ENCODE assay signal across 8 mouse cellular contexts in the genomic region with DNA sequence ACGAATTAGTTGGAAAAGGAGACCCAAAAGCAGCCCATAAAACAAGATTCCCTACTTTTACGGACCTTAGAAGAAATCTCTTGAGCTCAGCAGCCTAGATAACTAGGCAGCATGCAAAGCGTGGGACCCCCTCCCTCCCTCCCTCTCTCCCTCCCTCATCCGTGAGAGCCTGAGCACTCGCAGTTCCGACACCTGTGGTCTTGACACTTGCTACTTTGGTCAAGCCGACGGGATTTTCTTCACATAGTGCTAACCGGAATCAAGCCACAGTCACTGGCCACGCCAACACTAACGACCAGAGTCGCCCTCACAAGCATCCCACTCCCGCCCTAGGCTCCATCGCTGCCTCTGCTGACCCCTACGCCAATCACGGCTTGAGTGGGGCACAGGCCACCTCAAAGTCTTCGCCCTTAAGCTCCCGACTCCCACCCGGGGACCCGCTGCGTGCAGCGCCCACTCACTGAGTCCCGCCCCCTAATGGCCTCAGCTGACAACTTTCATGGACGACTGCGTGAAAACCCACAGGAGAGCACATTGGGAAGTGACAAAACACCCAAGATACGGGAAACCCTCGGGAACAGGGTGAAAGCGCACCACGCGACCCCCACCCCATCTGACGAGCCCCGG. TPM values are rescaled to one million over a fixed set of nuclear protein-coding genes. Genes with fewer than 3 reads are reported as not detected.
DNase-seq lines count a peak whose midpoint lies in the region; ATAC-seq and TF ChIP-seq lines count a peak whose summit lies in the region.

No protein-coding gene starts in this region.

- H3K9ac ChIP-seq in forebrain, embryonic 14.5 days (ENCODE audit: low read length) = peak overlapping the region; percentile 82
- H3K9ac ChIP-seq in liver, embryonic 11.5 days (ENCODE audit: low read depth, low read length) = peak overlapping the region; percentile 83

- peaks cover 15% of the 10 kb centered on the region for H3K4me1 ChIP-seq in heart, embryonic 10.5 days
- peaks cover 38% of the 10 kb centered on the region for H3K4me1 ChIP-seq in G1E (ENCODE audit: insufficient read depth, low read depth, low read length)
- H3K4me1 ChIP-seq in forebrain, embryonic 14.5 days (ENCODE audit: control insufficient read depth, insufficient read depth, low read length) = peaks cover 9% of the 10 kb centered on the region; the same call in 1 of the 2 replicates
- H3K4me1 ChIP-seq in liver, embryonic 11.5 days (replicated peaks; ENCODE audit: control insufficient read depth, insufficient read depth, low read length) = peaks cover 19% of the 10 kb centered on the region

- ATAC-seq in G1E (ENCODE audit: extremely low read depth, insufficient number of reproducible peaks, low FRiP score, poor library complexity, severe bottlenecking) = no peak
- peak; percentile 65 for ATAC-seq in forebrain, embryonic 14.5 days
- ATAC-seq in liver, embryonic 11.5 days (replicated peaks; ENCODE audit: low FRiP score) = peak; percentile 45

- WGBS in heart, embryonic 10.5 days = 1% methylated on average over 32 of the region's 32 CpGs
- WGBS in forebrain, embryonic 14.5 days = under 1% methylated on average over 32 of the region's 32 CpGs
- under 1% methylated on average over 32 of the region's 32 CpGs for WGBS in liver, embryonic 11.5 days

- no peaks in the 10 kb centered on the region for H3K9me3 ChIP-seq in heart, embryonic 10.5 days
- no peaks in the 10 kb centered on the region for H3K9me3 ChIP-seq in G1E (replicated peaks)
- no peaks in the 10 kb centered on the region for H3K9me3 ChIP-seq in forebrain, embryonic 14.5 days (replicated peaks; ENCODE audit: control insufficient read depth, low read length)
- H3K9me3 ChIP-seq in liver, embryonic 11.5 days (ENCODE audit: control insufficient read depth, low read length) = no peaks in the 10 kb centered on the region

- H3K27ac ChIP-seq in heart, embryonic 10.5 days = peak overlapping the region; percentile 90
- peak overlapping the region; percentile 77 for H3K27ac ChIP-seq in forebrain, embryonic 14.5 days (ENCODE audit: low read depth, low read length)
- peak overlapping the region; percentile 75 for H3K27ac ChIP-seq in liver, embryonic 11.5 days (ENCODE audit: low read depth, low read length)

- peak; percentile 82 for DNase-seq in heart, embryonic 10.5 days (ENCODE audit: low spot score)
- no peak for DNase-seq in heart, adult 11 months
- DNase-seq in G1E (ENCODE audit: low spot score) = peak; percentile 45
- peak; percentile 11 for DNase-seq in forebrain, embryonic 14.5 days (ENCODE audit: low spot score)
- no peak for DNase-seq in liver, embryonic 11.5 days (ENCODE audit: low spot score)
- DNase-seq in splenic B cell, adult 2 months (ENCODE audit: low read depth, low spot score) = peak; percentile 27
- no peak for DNase-seq in T-cell, adult 2 months (ENCODE audit: low spot score)
- no peak for DNase-seq in right cerebral cortex, postnatal 14 days

- H3K36me3 ChIP-seq in heart, embryonic 10.5 days = peaks cover 28% of the 10 kb centered on the region
- H3K36me3 ChIP-seq in G1E (replicated peaks) = peaks cover 34% of the 10 kb centered on the region
- peaks cover 27% of the 10 kb centered on the region for H3K36me3 ChIP-seq in forebrain, embryonic 14.5 days (ENCODE audit: control insufficient read depth, insufficient read depth, low read length)
- peaks cover 12% of the 10 kb centered on the region; the same call in 1 of the 2 replicates for H3K36me3 ChIP-seq in liver, embryonic 11.5 days (ENCODE audit: control insufficient read depth, insufficient read depth, low read length)
- H3K36me3 ChIP-seq in splenic B cell, adult 2 months (ENCODE audit: control insufficient read depth, insufficient read depth, low read length, poor library complexity, severe bottlenecking) = peaks cover 2% of the 10 kb centered on the region

- H3K4me3 ChIP-seq in heart, embryonic 10.5 days = peak overlapping the region; percentile 90
- H3K4me3 ChIP-seq in G1E (ENCODE audit: low read depth, low read length) = peak overlapping the region; percentile 96
- peak overlapping the region; percentile 74 for H3K4me3 ChIP-seq in forebrain, embryonic 14.5 days (ENCODE audit: low read depth, low read length)
- H3K4me3 ChIP-seq in liver, embryonic 11.5 days (ENCODE audit: low read depth, low read length) = peak overlapping the region; percentile 76

- H3K27me3 ChIP-seq in heart, embryonic 10.5 days (ENCODE audit: insufficient read depth, poor library complexity, severe bottlenecking) = no peaks in the 10 kb centered on the region
- no peaks in the 10 kb centered on the region for H3K27me3 ChIP-seq in G1E (ENCODE audit: insufficient read depth, low read length)
- no peaks in the 10 kb centered on the region for H3K27me3 ChIP-seq in forebrain, embryonic 14.5 days (replicated peaks; ENCODE audit: control insufficient read depth, insufficient read depth, low read length)
- no peaks in the 10 kb centered on the region for H3K27me3 ChIP-seq in liver, embryonic 11.5 days (replicated peaks; ENCODE audit: control insufficient read depth, insufficient read depth, low read length)
- no peaks in the 10 kb centered on the region for H3K27me3 ChIP-seq in splenic B cell, adult 2 months (ENCODE audit: control insufficient read depth, insufficient read depth, low read length, poor library complexity, severe bottlenecking)

- TF ChIP-seq CTCF in G1E (IDR thresholded peaks at IDR 0.05; ENCODE audit: low read depth, low read length) = no peak

- H3K4me2 ChIP-seq in forebrain, embryonic 14.5 days (ENCODE audit: low read length) = peak overlapping the region; percentile 77
- peak overlapping the region; percentile 87 for H3K4me2 ChIP-seq in liver, embryonic 11.5 days

RNA-seq across cellular contexts. Expression of gene Zfp715, which starts 0.6 kb away (rescaled TPM):
- 9.1 and 9.5 TPM in 2 replicates for polyA plus RNA-seq in heart, embryonic 10.5 days (2016; fragmentation: Nextera tagmentation; extraction: Ambion mirVana)
- total RNA-seq in G1E (2014; fragmentation: Nextera tagmentation) = 16.0 and 21.3 TPM in 2 replicates
- 21.4 and 23.8 TPM in 2 replicates for total RNA-seq in G1E (2017)
- polyA plus RNA-seq in G1E (2012) = 1.7 and 3.9 TPM in 2 replicates
- polyA plus RNA-seq in forebrain, embryonic 14.5 days (2014; fragmentation: Nextera tagmentation; extraction: Ambion mirVana) = 22.3 and 24.6 TPM in 2 replicates
- 10.4 and 14.1 TPM in 2 replicates for polyA plus RNA-seq in liver, embryonic 11.5 days (2014; fragmentation: Nextera tagmentation; extraction: Ambion mirVana)

RNA-seq across cellular contexts. Expression of gene Siglecf, which starts 38.6 kb away (rescaled TPM):
- 0.09 and 0.51 TPM in 2 replicates for polyA plus RNA-seq in heart, embryonic 10.5 days (2016; fragmentation: Nextera tagmentation; extraction: Ambion mirVana)
- not detected in 2 replicates for total RNA-seq in G1E (2014; fragmentation: Nextera tagmentation)
- total RNA-seq in G1E (2017) = 1.4 and 1.5 TPM in 2 replicates
- polyA plus RNA-seq in G1E (2012) = 0.19 and 0.24 TPM in 2 replicates
- polyA plus RNA-seq in forebrain, embryonic 14.5 days (2014; fragmentation: Nextera tagmentation; extraction: Ambion mirVana) = 0.10 TPM in 1 of 2 replicates, not detected in the other
- polyA plus RNA-seq in liver, embryonic 11.5 days (2014; fragmentation: Nextera tagmentation; extraction: Ambion mirVana) = 2.7 and 2.9 TPM in 2 replicates

Comparison
In these comparisons a context has a peak if more than half of its experiments do, and no peak if none do; other contexts are left out.
1. DNase-seq: peak in heart, embryonic 10.5 days (single experiment), G1E (single experiment), forebrain, embryonic 14.5 days (single experiment) and splenic B cell, adult 2 months (single experiment); none in heart, adult 11 months (single experiment), liver, embryonic 11.5 days (single experiment), T-cell, adult 2 months (single experiment) and right cerebral cortex, postnatal 14 days (single experiment).
2. Peak in every context shown above with its lines, with median percentiles within 50 percentile points of each other: H3K27ac ChIP-seq and H3K4me3 ChIP-seq.